Mouse (Mus musculus): ENCODE measurements around the gene Desi2. TPM values are rescaled to one million over a fixed set of nuclear protein-coding genes. Genes with fewer than 3 reads are reported as not detected.

Gene Desi2
- total and polyA plus RNA-seq, 2 experiments from 2014 or later: 24.2 to 27.2 TPM

DNA sequence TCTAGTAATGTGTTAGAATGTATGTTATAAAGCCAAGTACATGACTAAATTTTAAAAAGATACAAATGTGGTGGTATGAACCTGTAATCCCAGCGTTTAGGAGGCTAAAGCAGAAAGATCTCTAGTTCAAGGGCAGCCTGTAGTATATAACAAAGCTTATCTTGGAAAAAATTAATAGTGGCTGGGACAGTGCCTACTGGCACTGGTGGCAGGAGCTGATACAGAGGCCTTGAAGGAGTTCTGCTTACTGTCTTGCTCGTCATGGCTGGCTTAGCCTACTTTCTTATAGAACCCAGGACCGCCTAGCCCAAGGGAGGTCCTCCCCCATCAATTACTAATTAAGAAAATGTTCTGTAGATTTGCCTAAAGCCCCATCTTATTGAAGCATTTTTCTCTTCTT, 46.9 kb downstream of the Desi2 start:
- Histone ChIP-seq H3K36me3 (ENCODE audit: insufficient read depth) (peaks cover 7% of the 10 kb centered on the region; the same call in 1 of the 2 replicates), H3K9ac (no peak overlapping the region), H3K9me3 (ENCODE audit: low read length) (no peaks in the 10 kb centered on the region), H3K27ac (ENCODE audit: low read depth, low read length) (no peak overlapping the region), H3K4me2 (ENCODE audit: low read depth) (no peak overlapping the region), H3K4me3 (ENCODE audit: low read depth, low read length) (no peak overlapping the region), H3K4me1 (ENCODE audit: insufficient read depth) (no peaks in the 10 kb centered on the region), H3K27me3 (ENCODE audit: insufficient read depth, low read length) (no peaks in the 10 kb centered on the region)
- whole genome bisulfite sequencing: 78% methylated on average over 3 of the region's 3 CpGs
- no peak for TF ChIP-seq CTCF (IDR thresholded peaks at IDR 0.05; ENCODE audit: low read depth)
- ATAC-seq (no peak), DNase-seq (no peak)

DNA sequence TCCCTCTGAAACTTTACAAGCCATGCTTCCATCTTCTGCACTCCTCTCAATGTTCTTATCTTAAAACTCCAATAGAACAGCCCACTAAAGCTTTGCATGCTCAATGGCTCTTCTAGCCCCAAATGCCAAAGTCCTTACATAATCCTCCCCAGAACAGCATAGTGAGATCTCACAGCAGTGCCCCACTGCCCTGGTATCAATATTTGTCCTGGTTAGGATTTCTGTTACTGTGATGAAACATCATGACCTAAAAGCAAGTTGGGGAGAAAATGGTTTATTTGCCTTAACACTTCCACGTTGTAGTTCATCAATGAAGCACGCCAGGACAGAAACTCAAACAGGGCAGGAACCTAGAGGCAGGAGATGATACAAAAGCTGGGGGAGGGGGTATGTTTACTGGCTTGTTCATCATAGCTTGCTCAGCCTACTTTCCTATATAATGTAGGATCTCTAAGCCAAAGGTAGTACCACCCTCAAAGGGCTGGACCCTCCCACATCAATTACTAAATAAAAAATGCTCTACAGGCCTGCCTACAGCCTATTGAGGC, 48.8 kb downstream of the Desi2 start:
- H3K9ac ChIP-seq: no peak overlapping the region
- peaks cover 10% of the 10 kb centered on the region; the same call in 1 of the 2 replicates for H3K36me3 ChIP-seq (ENCODE audit: insufficient read depth)
- H3K9me3 ChIP-seq (ENCODE audit: low read length): no peaks in the 10 kb centered on the region
- no peak for TF ChIP-seq CTCF (IDR thresholded peaks at IDR 0.05; ENCODE audit: low read depth)
- H3K27ac ChIP-seq (ENCODE audit: low read depth, low read length): no peak overlapping the region
- no peak overlapping the region for H3K4me2 ChIP-seq (ENCODE audit: low read depth)
- WGBS: 84% methylated on average over 2 of the region's 2 CpGs
- DNase-seq: no peak
- H3K4me3 ChIP-seq (ENCODE audit: low read depth, low read length): no peak overlapping the region
- no peaks in the 10 kb centered on the region for H3K4me1 ChIP-seq (ENCODE audit: insufficient read depth)
- H3K27me3 ChIP-seq (ENCODE audit: insufficient read depth, low read length): no peaks in the 10 kb centered on the region
- no peak for ATAC-seq

DNA sequence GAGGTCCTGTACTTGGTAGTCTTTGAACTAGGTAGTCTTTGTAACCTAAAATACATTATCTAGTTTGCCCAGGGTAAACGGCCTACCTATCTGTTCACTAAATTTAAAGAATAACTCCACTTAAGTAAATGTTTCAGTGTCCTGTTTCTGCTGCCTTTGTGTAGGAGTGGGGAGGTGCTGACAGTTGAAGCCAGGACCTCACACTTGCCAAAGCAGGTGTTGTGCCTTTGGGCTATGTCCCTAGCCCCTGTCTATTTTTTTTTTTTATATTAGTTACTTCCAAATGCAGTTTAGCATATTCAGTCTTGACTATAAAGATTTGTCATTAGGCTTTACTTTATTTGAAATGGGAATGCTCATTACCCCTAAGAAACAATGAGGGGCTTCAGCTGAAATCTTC, 51.5 kb downstream of the Desi2 start:
- ATAC-seq (no peak), DNase-seq (no peak)
- Histone ChIP-seq H3K4me3 (ENCODE audit: low read depth, low read length) (no peak overlapping the region), H3K4me1 (ENCODE audit: insufficient read depth) (no peaks in the 10 kb centered on the region), H3K27ac (ENCODE audit: low read depth, low read length) (no peak overlapping the region), H3K9ac (no peak overlapping the region), H3K36me3 (ENCODE audit: insufficient read depth) (peaks cover 10% of the 10 kb centered on the region; the same call in 1 of the 2 replicates), H3K4me2 (ENCODE audit: low read depth) (no peak overlapping the region), H3K9me3 (ENCODE audit: low read length) (no peaks in the 10 kb centered on the region), H3K27me3 (ENCODE audit: insufficient read depth, low read length) (no peaks in the 10 kb centered on the region)
- 89% methylated on average over 1 of the region's 1 CpGs for WGBS
- no peak for TF ChIP-seq CTCF (IDR thresholded peaks at IDR 0.05; ENCODE audit: low read depth)

DNA sequence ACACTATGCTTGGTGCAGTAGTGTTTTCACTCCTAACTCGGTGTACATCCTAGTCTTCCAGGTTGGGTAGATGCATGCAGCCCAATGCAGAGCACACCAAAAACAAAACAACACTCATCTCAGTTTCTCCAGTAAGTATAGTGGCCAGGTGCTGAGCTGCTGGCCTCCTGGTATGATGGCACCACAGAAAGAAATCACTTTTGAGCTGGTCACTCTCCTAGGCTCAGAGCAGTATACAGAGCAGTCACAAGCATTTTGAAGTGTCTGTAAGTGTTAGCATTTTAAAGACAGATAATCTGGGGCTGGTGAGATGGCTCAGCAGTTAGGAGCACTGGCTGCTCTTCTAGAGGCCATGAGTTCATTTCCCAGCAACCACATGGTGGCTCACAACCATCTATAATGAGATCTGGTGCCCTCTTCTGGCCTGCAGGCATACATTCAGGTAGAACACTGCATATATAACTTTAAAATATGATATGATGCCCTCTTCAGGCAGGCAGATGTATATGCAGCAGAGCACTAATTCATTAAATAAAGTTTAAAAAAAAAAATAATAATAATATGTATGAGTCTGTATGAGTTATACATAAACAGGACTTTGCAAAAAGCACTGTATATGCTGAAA, 54.8 kb downstream of the Desi2 start:
- no peak overlapping the region for H3K9ac ChIP-seq
- peaks cover 13% of the 10 kb centered on the region for H3K36me3 ChIP-seq (ENCODE audit: insufficient read depth)
- WGBS: 97% methylated on average over 1 of the region's 1 CpGs
- no peak overlapping the region for H3K27ac ChIP-seq (ENCODE audit: low read depth, low read length)
- peak; percentile 52 for TF ChIP-seq CTCF (IDR thresholded peaks at IDR 0.05; ENCODE audit: low read depth)
- no peak overlapping the region for H3K4me3 ChIP-seq (ENCODE audit: low read depth, low read length)
- ATAC-seq (0 out of 2 replicates have a peak, but pooled peaks have one; percentile 25), DNase-seq (no peak)
- no peaks in the 10 kb centered on the region for H3K9me3 ChIP-seq (ENCODE audit: low read length)
- H3K27me3 ChIP-seq (ENCODE audit: insufficient read depth, low read length): no peaks in the 10 kb centered on the region
- H3K4me1 ChIP-seq (ENCODE audit: insufficient read depth): no peaks in the 10 kb centered on the region
- H3K4me2 ChIP-seq (ENCODE audit: low read depth): no peak overlapping the region

DNA sequence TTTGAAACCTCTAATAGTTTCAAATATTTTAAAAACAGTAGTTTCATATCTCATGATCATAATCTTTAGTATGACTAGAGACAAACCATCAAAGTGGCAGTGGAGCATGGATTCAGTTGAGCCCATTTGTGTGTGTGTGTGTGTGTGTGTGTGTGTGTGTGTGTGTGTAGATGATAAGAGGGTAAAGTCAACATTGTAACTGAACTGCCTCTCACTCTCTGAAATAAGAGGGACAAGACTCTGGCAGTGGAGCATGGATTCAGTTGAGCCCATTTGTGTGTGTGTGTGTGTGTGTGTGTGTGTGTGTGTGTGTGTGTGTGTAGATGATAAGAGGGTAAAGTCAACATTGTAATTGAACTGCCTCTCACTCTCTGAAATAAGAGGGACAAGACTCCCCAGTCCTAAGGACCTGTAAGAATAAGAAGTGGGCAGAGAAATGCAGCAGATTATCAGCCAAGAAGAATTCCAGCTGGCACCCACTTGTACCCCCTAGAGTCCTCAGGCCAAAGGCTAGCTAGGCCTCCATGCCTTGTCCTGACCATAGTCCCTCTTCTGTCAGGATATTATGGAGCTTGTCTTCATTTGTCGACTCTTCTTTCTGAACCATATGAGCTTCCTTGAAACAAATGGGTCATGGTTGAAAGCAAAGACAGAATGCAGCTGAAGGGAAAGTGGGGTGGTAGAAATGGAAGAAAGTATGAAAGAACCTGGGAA, 61.0 kb downstream of the Desi2 start:
- ATAC-seq (no peak), DNase-seq (no peak)
- no peak overlapping the region for H3K27ac ChIP-seq (ENCODE audit: low read depth, low read length)
- H3K27me3 ChIP-seq (ENCODE audit: insufficient read depth, low read length): no peaks in the 10 kb centered on the region
- no peak overlapping the region for H3K9ac ChIP-seq
- TF ChIP-seq CTCF (IDR thresholded peaks at IDR 0.05; ENCODE audit: low read depth): no peak
- no peak overlapping the region for H3K4me2 ChIP-seq (ENCODE audit: low read depth)
- peaks cover 23% of the 10 kb centered on the region for H3K36me3 ChIP-seq (ENCODE audit: insufficient read depth)
- H3K9me3 ChIP-seq (ENCODE audit: low read length): no peaks in the 10 kb centered on the region
- H3K4me3 ChIP-seq (ENCODE audit: low read depth, low read length): no peak overlapping the region
- 93% methylated on average over 1 of the region's 1 CpGs for WGBS
- no peaks in the 10 kb centered on the region for H3K4me1 ChIP-seq (ENCODE audit: insufficient read depth)

- no peak overlapping the region for H3K27ac ChIP-seq (ENCODE audit: low read depth, low read length)
- DNase-seq: no peak
- no peak overlapping the region for H3K4me2 ChIP-seq (ENCODE audit: low read depth)
- H3K27me3 ChIP-seq (ENCODE audit: insufficient read depth, low read length): no peaks in the 10 kb centered on the region
- H3K9me3 ChIP-seq (ENCODE audit: low read length): no peaks in the 10 kb centered on the region
- no peak for ATAC-seq
- no peaks in the 10 kb centered on the region for H3K4me1 ChIP-seq (ENCODE audit: insufficient read depth)
- no peak overlapping the region for H3K9ac ChIP-seq
- WGBS: 86% methylated on average over 4 of the region's 4 CpGs
- H3K4me3 ChIP-seq (ENCODE audit: low read depth, low read length): no peak overlapping the region
- peaks cover 24% of the 10 kb centered on the region; the same call in 1 of the 2 replicates for H3K36me3 ChIP-seq (ENCODE audit: insufficient read depth)
- TF ChIP-seq CTCF (IDR thresholded peaks at IDR 0.05; ENCODE audit: low read depth): no peak
These were observed 67.4 kb downstream of the Desi2 start for GRCm38 (mm10) chr1:178254598-178254997.

GRCm38 (mm10) chr1:178256351-178256750, 69.1 kb downstream of the Desi2 start:
- no peak for DNase-seq
- no peaks in the 10 kb centered on the region for H3K27me3 ChIP-seq (ENCODE audit: insufficient read depth, low read length)
- WGBS: 96% methylated on average over 4 of the region's 4 CpGs
- H3K4me1 ChIP-seq (ENCODE audit: insufficient read depth): no peaks in the 10 kb centered on the region
- no peak overlapping the region for H3K4me3 ChIP-seq (ENCODE audit: low read depth, low read length)
- no peaks in the 10 kb centered on the region for H3K9me3 ChIP-seq (ENCODE audit: low read length)
- H3K9ac ChIP-seq: no peak overlapping the region
- no peak overlapping the region for H3K27ac ChIP-seq (ENCODE audit: low read depth, low read length)
- no peak for TF ChIP-seq CTCF (IDR thresholded peaks at IDR 0.05; ENCODE audit: low read depth)
- peaks cover 11% of the 10 kb centered on the region; the same call in 1 of the 2 replicates for H3K36me3 ChIP-seq (ENCODE audit: insufficient read depth)
- no peak for ATAC-seq
- H3K4me2 ChIP-seq (ENCODE audit: low read depth): no peak overlapping the region

Data from forebrain, postnatal 0 days (tissue).